Mouse (Mus musculus): ENCODE measurements around the gene Mkrn1.

- no peak for TF ChIP-seq CTCF (IDR thresholded peaks at IDR 0.05; ENCODE audit: control insufficient read depth, insufficient read depth, low read length)
- no peak for TF ChIP-seq POLR2A (IDR thresholded peaks at IDR 0.05; ENCODE audit: borderline replicate concordance, control insufficient read depth, low read depth, low read length)
Observed at GRCm38 (mm10) chr6:39423686-39424085, 3.4 kb upstream of the Mkrn1 start.
